Mouse (Mus musculus) liver, embryonic 14.5 days (tissue): ENCODE data around the gene Tshr. TPM values are rescaled to one million over a fixed set of nuclear protein-coding genes. Genes with fewer than 3 reads are reported as not detected.

Experiments used
- ATAC-seq: fragments of 200-750 bp; cut with Nextera tagmentation; 2 replicates; pipeline ENCODE4 v1.8.0; 2017; ENCODE audit warnings: moderate number of reproducible peaks, mild to moderate bottlenecking, moderate library complexity; ENCODE audit not compliant: insufficient read depth
- DNase-seq, 3 experiments: peaks; one replicate each; pipeline ENCODE4 v3.0.0-alpha.2; 2012 to 2013; ENCODE audit warnings: low read depth in 3 of 3, low spot score in 3 of 3
- H3K27ac ChIP-seq: fragments of 300-500 bp; sonication (generic); 2 replicates; pipeline ENCODE4 v1.5.1; 2014; ENCODE audit warnings: moderate library complexity, mild to moderate bottlenecking, control low read depth, inconsistent platforms
- H3K27me3 ChIP-seq: fragments of 300-500 bp; sonication (generic); 2 replicates; pipeline ENCODE4 v1.6.1; 2014; ENCODE audit warnings: mild to moderate bottlenecking, low read length, moderate library complexity; ENCODE audit not compliant: control insufficient read depth, insufficient read depth
- H3K36me3 ChIP-seq: fragments of 300-500 bp; sonication (generic); replicated peaks from 2 replicates; pipeline ENCODE4 v1.6.1; 2014; ENCODE audit warnings: low read depth; ENCODE audit not compliant: control insufficient read depth, insufficient read depth
- H3K4me1 ChIP-seq, 2 experiments: fragments of 200-500 bp in 1 of 2; fragments of 300-500 bp in 1 of 2; sonication (generic) in 1 of 2; replicated peaks; 2 replicates each; pipeline ENCODE4 v1.6.1; 2012 to 2014; ENCODE audit warnings: antibody characterized with exemption in 1 of 2, inconsistent platforms in 1 of 2, low read length in 1 of 2; ENCODE audit not compliant: control insufficient read depth in 2 of 2, insufficient read depth in 2 of 2
- H3K4me2 ChIP-seq: fragments of 300-500 bp; sonication (generic); 2 replicates; pipeline ENCODE4 v1.6.1; 2014; ENCODE audit warnings: low read depth, mild to moderate bottlenecking, control low read depth, moderate library complexity
- H3K4me3 ChIP-seq, 2 experiments: fragments of 200-500 bp in 1 of 2; fragments of 300-500 bp in 1 of 2; sonication (generic) in 1 of 2; 2 replicates each; pipeline ENCODE4 v1.5.1; 2012 to 2014; ENCODE audit warnings: low read depth in 2 of 2, low read length in 2 of 2, mild to moderate bottlenecking in 2 of 2, control low read depth in 1 of 2, inconsistent platforms in 1 of 2, moderate library complexity in 1 of 2; ENCODE audit not compliant: insufficient read depth in 1 of 2
- H3K9ac ChIP-seq: fragments of 300-500 bp; sonication (generic); replicated peaks from 2 replicates; pipeline ENCODE4 v1.6.1; 2014; ENCODE audit warnings: mild to moderate bottlenecking, control low read depth, moderate library complexity
- H3K9me3 ChIP-seq: fragments of 300-500 bp; sonication (generic); 2 replicates; pipeline ENCODE4 v1.6.1; 2016; ENCODE audit warnings: low read length, mixed read lengths; ENCODE audit not compliant: control insufficient read depth
- CTCF ChIP-seq: IDR thresholded peaks from 2 replicates; pipeline ENCODE4 v1.5.1; 2016; ENCODE audit warnings: antibody characterized with exemption, low read depth, control low read depth
- EP300 ChIP-seq: IDR thresholded peaks from 2 replicates; pipeline ENCODE4 v1.6.1; 2016; ENCODE audit warnings: antibody characterized with exemption, low read depth
- WGBS: fragments of 180-500 bp; shearing (Covaris S2); extraction: QIAGEN DNeasy Blood & Tissue Kit; methylation state at CpG from one replicate; pipeline ENCODE4 v1.1.7; 2014; ENCODE audit not compliant: insufficient replicate concordance; 5-methylcytosine and 5-hydroxymethylcytosine counted together
- polyA plus RNA-seq, 2 experiments: library from polyadenylated mRNA; depleted of rRNA in 1 of 2; stranded (reverse) in 1 of 2; unstranded in 1 of 2; fragments of >200 nt; fragmentation: Nextera tagmentation in 1 of 2; extraction: Ambion mirVana in 1 of 2; gene quantifications; 2 replicates each; pipeline versions ENCODE4 v1.2.1 to v1.2.3; 2012 to 2014

The Tshr gene
- polyA plus RNA-seq, 2 experiments: not detected

DNA sequence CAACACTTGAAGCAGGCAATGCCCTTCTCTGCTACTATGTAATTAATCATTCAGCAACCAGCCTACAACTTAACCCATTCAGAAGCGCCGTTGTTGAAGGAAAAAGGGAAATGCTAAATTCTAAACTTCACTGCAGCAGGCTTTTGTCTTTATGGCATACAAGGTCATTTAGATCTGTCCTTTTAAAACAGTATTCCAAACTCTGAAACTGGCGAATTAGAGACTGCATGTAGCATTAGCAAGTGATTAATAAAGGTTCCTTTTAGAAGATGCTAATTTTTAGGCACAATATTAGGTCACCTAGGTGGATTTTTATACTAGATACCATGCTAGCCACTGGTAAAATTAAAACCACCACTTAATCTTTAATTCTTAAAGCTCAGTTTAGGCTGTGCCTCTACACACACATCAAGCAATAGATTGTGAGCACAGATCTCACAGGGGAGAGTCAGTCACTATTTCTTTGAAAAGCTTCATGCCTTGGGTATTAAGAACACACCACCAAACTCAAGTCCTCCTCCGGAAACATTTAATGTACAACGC is 203.2 kb downstream of the Tshr start:
- WGBS: 12% methylated on average over 5 of the region's 5 CpGs
- H3K9ac ChIP-seq: peak overlapping the region; percentile 99
- H3K36me3 ChIP-seq: peaks cover 28% of the 10 kb centered on the region
- H3K4me3 ChIP-seq: peak overlapping the region; percentile 96 to 99
- peak overlapping the region; percentile 92 for H3K27ac ChIP-seq
- peak overlapping the region; percentile 88 for H3K4me2 ChIP-seq
- no peaks in the 10 kb centered on the region for H3K9me3 ChIP-seq
- TF ChIP-seq EP300: no peak
- TF ChIP-seq CTCF: no peak
- ATAC-seq: no peak
- no peaks in the 10 kb centered on the region for H3K27me3 ChIP-seq
- no peak for DNase-seq
- peaks cover 15 to 17% of the 10 kb centered on the region in 2 experiments for H3K4me1 ChIP-seq

DNA sequence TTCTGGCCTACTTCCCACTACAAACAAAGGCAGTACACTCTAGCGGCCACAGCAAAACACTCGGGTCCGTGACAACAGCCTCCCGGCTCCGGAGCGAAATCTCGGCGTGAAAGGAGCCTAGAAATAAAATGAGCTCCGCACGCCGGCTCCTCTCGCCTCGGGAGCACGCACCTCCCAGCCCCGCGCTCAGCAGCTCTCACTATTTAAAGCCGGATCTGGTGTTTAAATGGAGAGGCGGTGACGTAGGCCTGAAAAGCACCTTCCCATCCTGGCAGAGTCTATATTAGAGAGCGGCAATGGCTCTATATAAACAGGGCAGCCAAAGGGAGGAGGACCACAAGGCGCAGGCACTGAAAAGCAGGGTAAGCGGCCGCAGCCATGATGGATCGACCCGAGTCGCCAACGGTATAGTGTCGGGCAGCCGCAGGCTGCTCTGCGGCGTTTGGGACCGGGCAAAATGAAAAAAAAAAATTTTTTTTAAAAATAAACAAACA is 203.9 kb downstream of the Tshr start:
- peak; percentile 66 for ATAC-seq
- peak overlapping the region; percentile 88 for H3K4me2 ChIP-seq
- peak overlapping the region; percentile 92 for H3K27ac ChIP-seq
- H3K4me1 ChIP-seq: peaks cover 15% of the 10 kb centered on the region in 2 experiments
- no peaks in the 10 kb centered on the region for H3K27me3 ChIP-seq
- under 1% methylated on average over 32 of the region's 32 CpGs for WGBS
- H3K9ac ChIP-seq: peak overlapping the region; percentile 99
- peak overlapping the region; percentile 96 to 99 for H3K4me3 ChIP-seq
- peaks cover 24% of the 10 kb centered on the region for H3K36me3 ChIP-seq
- TF ChIP-seq EP300 (no peak), CTCF (no peak)
- peak; percentile 77 to 84 (median 82) for DNase-seq
- H3K9me3 ChIP-seq: no peaks in the 10 kb centered on the region

DNA sequence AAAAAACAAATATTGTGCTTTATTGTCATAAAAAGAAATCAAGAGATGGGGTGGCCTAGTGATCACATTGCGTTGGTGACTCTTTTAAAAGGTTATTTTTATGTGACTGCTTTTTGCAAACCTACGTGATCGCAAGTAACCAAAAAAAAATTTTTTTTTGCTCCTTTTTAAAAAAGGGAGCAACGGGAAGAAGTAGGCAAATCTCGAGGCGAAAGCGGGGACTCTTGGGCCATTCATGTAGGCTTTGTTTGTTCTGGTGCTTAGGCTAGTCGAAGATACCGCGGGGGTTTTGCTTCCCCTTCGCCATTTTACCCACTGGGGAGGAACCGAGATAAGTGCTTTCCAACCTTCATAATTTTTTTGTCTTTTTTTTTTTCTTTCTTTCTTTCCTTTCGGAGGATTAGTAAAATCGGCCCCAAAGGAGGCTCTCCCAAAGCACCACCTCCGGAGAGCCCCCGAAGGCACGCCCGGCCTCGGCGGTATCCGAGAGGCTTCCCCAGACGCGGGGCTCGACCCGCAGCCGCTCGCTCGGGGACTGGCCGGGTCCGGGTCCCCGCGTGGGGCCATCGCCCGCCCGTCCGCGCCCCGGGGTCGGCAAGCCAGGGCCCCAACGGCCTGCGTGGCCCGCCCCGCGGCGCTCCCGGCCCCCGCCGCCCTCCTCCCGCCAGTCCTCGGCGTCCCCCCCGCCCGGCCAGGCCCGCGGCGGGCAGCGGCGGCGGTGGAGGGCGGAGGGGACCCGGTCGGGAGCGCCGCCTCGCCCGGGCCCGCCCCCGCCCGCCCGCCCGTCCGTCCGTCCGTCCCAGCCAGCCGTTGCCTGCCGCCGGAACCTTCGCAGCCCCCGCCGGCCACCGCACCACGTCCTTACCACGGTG is 204.5 kb downstream of the Tshr start:
- H3K4me2 ChIP-seq: peak overlapping the region; percentile 88
- H3K9ac ChIP-seq: peak overlapping the region; percentile 99
- H3K27me3 ChIP-seq: no peaks in the 10 kb centered on the region
- ATAC-seq (peak; percentile 51), DNase-seq (peak in 1 of 3 experiments; percentile 49)
- H3K9me3 ChIP-seq: no peaks in the 10 kb centered on the region
- peak overlapping the region; percentile 96 to 99 for H3K4me3 ChIP-seq
- under 1% methylated on average over 67 of the region's 83 CpGs for WGBS
- peaks cover 15% of the 10 kb centered on the region in 2 experiments for H3K4me1 ChIP-seq
- TF ChIP-seq CTCF (no peak), EP300 (no peak)
- peak overlapping the region; percentile 92 for H3K27ac ChIP-seq
- peaks cover 18% of the 10 kb centered on the region for H3K36me3 ChIP-seq

DNA sequence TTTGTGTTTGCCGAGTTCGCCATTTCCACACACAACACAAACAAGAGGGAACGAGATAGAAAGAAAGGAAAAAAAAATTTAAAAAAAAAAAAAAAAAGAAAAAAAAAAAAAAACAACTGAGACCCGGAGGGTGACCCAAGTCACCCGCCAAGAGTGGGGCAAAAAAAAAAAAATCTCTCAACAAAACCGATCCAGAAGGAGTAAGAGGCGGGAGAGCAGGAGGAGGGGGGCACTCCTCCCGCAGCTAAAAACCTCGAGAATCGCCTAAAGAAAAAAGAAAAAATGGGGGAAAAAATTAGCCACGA is 205.1 kb downstream of the Tshr start:
- ATAC-seq (no peak), DNase-seq (no peak)
- WGBS: 0% methylated on average over 10 of the region's 11 CpGs
- peak overlapping the region; percentile 88 for H3K4me2 ChIP-seq
- no peaks in the 10 kb centered on the region for H3K27me3 ChIP-seq
- H3K9me3 ChIP-seq: no peaks in the 10 kb centered on the region
- H3K27ac ChIP-seq: peak overlapping the region; percentile 92
- peak overlapping the region; percentile 70 to 99 for H3K4me3 ChIP-seq
- H3K36me3 ChIP-seq: peaks cover 13% of the 10 kb centered on the region
- TF ChIP-seq EP300 (no peak), CTCF (no peak)
- H3K9ac ChIP-seq: peak overlapping the region; percentile 99
- peaks cover 15% of the 10 kb centered on the region in 2 experiments for H3K4me1 ChIP-seq
